Mouse (Mus musculus): Measurements from ENCODE around the gene Esyt2. TPM values are rescaled to one million over a fixed set of nuclear protein-coding genes. Genes with fewer than 3 reads are reported as not detected.
A peak's percentile ranks its signal among the peaks of the same experiment; 100 is the strongest.

The Esyt2 gene
- polyA plus RNA-seq, 1 experiment from 2014 or later = 20.9 TPM

GRCm38 (mm10) chr12:116383101-116383500, 102.1 kb downstream of the Esyt2 start:
- no peak overlapping the region for H3K4me3 ChIP-seq
- H3K36me3 ChIP-seq = peaks cover 8% of the 10 kb centered on the region; the same call in 1 of the 2 replicates
- H3K4me1 ChIP-seq = no peaks in the 10 kb centered on the region
- H3K4me2 ChIP-seq (replicated peaks) = no peak overlapping the region
- no peak for ATAC-seq (ENCODE audit: low FRiP score)
- WGBS = 86% methylated on average over 2 of the region's 2 CpGs
- no peak overlapping the region for H3K27ac ChIP-seq
- H3K27me3 ChIP-seq = no peaks in the 10 kb centered on the region
- H3K9ac ChIP-seq = no peak overlapping the region
- no peaks in the 10 kb centered on the region for H3K9me3 ChIP-seq (replicated peaks)

- Histone ChIP-seq H3K27ac (no peak overlapping the region), H3K4me2 (replicated peaks) (no peak overlapping the region), H3K4me1 (no peaks in the 10 kb centered on the region), H3K9me3 (replicated peaks) (no peaks in the 10 kb centered on the region), H3K27me3 (no peaks in the 10 kb centered on the region), H3K9ac (no peak overlapping the region), H3K36me3 (peaks cover 8% of the 10 kb centered on the region; the same call in 1 of the 2 replicates), H3K4me3 (no peak overlapping the region)
- no peak for ATAC-seq (ENCODE audit: low FRiP score)
Measured at GRCm38 (mm10) chr12:116383995-116384394, 103.0 kb downstream of the Esyt2 start.

- Histone ChIP-seq H3K27me3 (no peaks in the 10 kb centered on the region), H3K27ac (no peak overlapping the region), H3K36me3 (no peaks in the 10 kb centered on the region), H3K4me2 (replicated peaks) (no peak overlapping the region), H3K9me3 (replicated peaks) (no peaks in the 10 kb centered on the region), H3K4me3 (no peak overlapping the region), H3K4me1 (no peaks in the 10 kb centered on the region), H3K9ac (no peak overlapping the region)
- ATAC-seq (ENCODE audit: low FRiP score) = no peak
- WGBS = 77% methylated on average over 1 of the region's 1 CpGs
Measured at GRCm38 (mm10) chr12:116386802-116387201, 105.8 kb downstream of the Esyt2 start.

GRCm38 (mm10) chr12:116389868-116390267, 108.9 kb downstream of the Esyt2 start:
- Histone ChIP-seq H3K27me3 (no peaks in the 10 kb centered on the region), H3K4me3 (no peak overlapping the region), H3K9ac (no peak overlapping the region), H3K4me1 (no peaks in the 10 kb centered on the region), H3K27ac (no peak overlapping the region), H3K9me3 (replicated peaks) (no peaks in the 10 kb centered on the region), H3K36me3 (no peaks in the 10 kb centered on the region), H3K4me2 (replicated peaks) (no peak overlapping the region)
- WGBS = 50% methylated on average over 1 of the region's 1 CpGs
- ATAC-seq (ENCODE audit: low FRiP score) = no peak

- Histone ChIP-seq H3K4me1 (no peaks in the 10 kb centered on the region), H3K27ac (no peak overlapping the region), H3K9me3 (replicated peaks) (no peaks in the 10 kb centered on the region), H3K4me2 (replicated peaks) (no peak overlapping the region), H3K9ac (no peak overlapping the region), H3K27me3 (no peaks in the 10 kb centered on the region), H3K4me3 (no peak overlapping the region), H3K36me3 (no peaks in the 10 kb centered on the region)
- no peak for ATAC-seq (ENCODE audit: low FRiP score)
- WGBS = 65% methylated on average over 2 of the region's 2 CpGs
Measured at GRCm38 (mm10) chr12:116394327-116394726, 113.3 kb downstream of the Esyt2 start.

- 90% methylated on average over 2 of the region's 2 CpGs for WGBS
- Histone ChIP-seq H3K9ac (no peak overlapping the region), H3K9me3 (replicated peaks) (0 out of 2 replicates have a peak, but pooled peaks cover 5% of the 10 kb centered on the region), H3K27ac (no peak overlapping the region), H3K27me3 (no peaks in the 10 kb centered on the region), H3K4me3 (no peak overlapping the region), H3K36me3 (no peaks in the 10 kb centered on the region), H3K4me2 (replicated peaks) (no peak overlapping the region), H3K4me1 (no peaks in the 10 kb centered on the region)
- no peak for ATAC-seq (ENCODE audit: low FRiP score)
Measured at GRCm38 (mm10) chr12:116395312-116395711, 114.3 kb downstream of the Esyt2 start.

GRCm38 (mm10) chr12:116396072-116396695, 115.2 kb downstream of the Esyt2 start:
- WGBS = 78% methylated on average over 2 of the region's 2 CpGs
- H3K4me2 ChIP-seq (replicated peaks) = no peak overlapping the region
- H3K9me3 ChIP-seq (replicated peaks) = 0 out of 2 replicates have a peak, but pooled peaks cover 7% of the 10 kb centered on the region
- no peak overlapping the region for H3K27ac ChIP-seq
- H3K4me3 ChIP-seq = no peak overlapping the region
- 0 out of 2 replicates have a peak, but pooled peaks cover 4% of the 10 kb centered on the region for H3K36me3 ChIP-seq
- no peaks in the 10 kb centered on the region for H3K4me1 ChIP-seq
- no peaks in the 10 kb centered on the region for H3K27me3 ChIP-seq
- H3K9ac ChIP-seq = no peak overlapping the region
- ATAC-seq (ENCODE audit: low FRiP score) = no peak

GRCm38 (mm10) chr12:116404012-116404679, 123.2 kb downstream of the Esyt2 start:
- H3K36me3 ChIP-seq = peaks cover 21% of the 10 kb centered on the region
- ATAC-seq (ENCODE audit: low FRiP score) = no peak; the same call in 1 of the 2 replicates
- peaks cover 10% of the 10 kb centered on the region for H3K4me1 ChIP-seq
- H3K4me2 ChIP-seq (replicated peaks) = peak overlapping the region; percentile 91
- peak overlapping the region; percentile 74; the same call in 1 of the 2 replicates for H3K4me3 ChIP-seq
- peaks cover 37% of the 10 kb centered on the region for H3K9me3 ChIP-seq (replicated peaks)
- H3K27me3 ChIP-seq = no peaks in the 10 kb centered on the region
- H3K27ac ChIP-seq = no peak overlapping the region
- no peak overlapping the region for H3K9ac ChIP-seq
- 97% methylated on average over 18 of the region's 18 CpGs for WGBS

- Histone ChIP-seq H3K36me3 (peaks cover 27% of the 10 kb centered on the region), H3K27ac (0 out of 2 replicates have a peak within 1 kb of the TSS, but pooled peaks have one; percentile 12), H3K9ac (peak within 1 kb of the TSS; percentile 79), H3K4me1 (peaks cover 10% of the 10 kb centered on the region), H3K9me3 (replicated peaks) (peaks cover 33% of the 10 kb centered on the region), H3K27me3 (no peaks in the 10 kb centered on the region), H3K4me3 (peak within 1 kb of the TSS; percentile 74), H3K4me2 (replicated peaks) (peak within 1 kb of the TSS; percentile 91)
- ATAC-seq (ENCODE audit: low FRiP score) = peak; percentile 99
- under 1% methylated on average over 59 of the region's 72 CpGs for WGBS
Measured at GRCm38 (mm10) chr12:116405045-116405835, 124.2 kb downstream of the Esyt2 start, which contains the start of gene Ncapg2. Gene Ncapg2, plus strand, starts transcription at chr12:116405402.

- peaks cover 30% of the 10 kb centered on the region for H3K9me3 ChIP-seq (replicated peaks)
- 13% methylated on average over 8 of the region's 8 CpGs for WGBS
- H3K9ac ChIP-seq = peak overlapping the region; percentile 79
- H3K27me3 ChIP-seq = no peaks in the 10 kb centered on the region
- peak overlapping the region; percentile 74 for H3K4me3 ChIP-seq
- H3K36me3 ChIP-seq = peaks cover 23% of the 10 kb centered on the region
- H3K27ac ChIP-seq = no peak overlapping the region
- H3K4me2 ChIP-seq (replicated peaks) = peak overlapping the region; percentile 91
- peaks cover 10% of the 10 kb centered on the region for H3K4me1 ChIP-seq
- no peak for ATAC-seq (ENCODE audit: low FRiP score)
Measured at GRCm38 (mm10) chr12:116405836-116406155, 124.8 kb downstream of the Esyt2 start.

- Histone ChIP-seq H3K4me1 (peaks cover 10% of the 10 kb centered on the region), H3K4me3 (no peak overlapping the region), H3K27ac (no peak overlapping the region), H3K27me3 (no peaks in the 10 kb centered on the region), H3K36me3 (peaks cover 19% of the 10 kb centered on the region), H3K9me3 (replicated peaks) (peaks cover 15% of the 10 kb centered on the region), H3K4me2 (replicated peaks) (no peak overlapping the region), H3K9ac (no peak overlapping the region)
- no peak for ATAC-seq (ENCODE audit: low FRiP score)
- WGBS = 95% methylated on average over 5 of the region's 5 CpGs
Measured at GRCm38 (mm10) chr12:116407883-116408282, 126.9 kb downstream of the Esyt2 start.

GRCm38 (mm10) chr12:116414941-116415340, 133.9 kb downstream of the Esyt2 start:
- Histone ChIP-seq H3K4me3 (no peak overlapping the region), H3K4me1 (no peaks in the 10 kb centered on the region), H3K36me3 (peaks cover 8% of the 10 kb centered on the region), H3K27me3 (no peaks in the 10 kb centered on the region), H3K9ac (no peak overlapping the region), H3K9me3 (replicated peaks) (no peaks in the 10 kb centered on the region), H3K27ac (no peak overlapping the region), H3K4me2 (replicated peaks) (no peak overlapping the region)
- 92% methylated on average over 4 of the region's 4 CpGs for WGBS
- no peak for ATAC-seq (ENCODE audit: low FRiP score)

All from hindbrain, embryonic 12.5 days (tissue).